Comparison of ENCODE assay signal across 21 mouse cellular contexts in the genomic region with DNA sequence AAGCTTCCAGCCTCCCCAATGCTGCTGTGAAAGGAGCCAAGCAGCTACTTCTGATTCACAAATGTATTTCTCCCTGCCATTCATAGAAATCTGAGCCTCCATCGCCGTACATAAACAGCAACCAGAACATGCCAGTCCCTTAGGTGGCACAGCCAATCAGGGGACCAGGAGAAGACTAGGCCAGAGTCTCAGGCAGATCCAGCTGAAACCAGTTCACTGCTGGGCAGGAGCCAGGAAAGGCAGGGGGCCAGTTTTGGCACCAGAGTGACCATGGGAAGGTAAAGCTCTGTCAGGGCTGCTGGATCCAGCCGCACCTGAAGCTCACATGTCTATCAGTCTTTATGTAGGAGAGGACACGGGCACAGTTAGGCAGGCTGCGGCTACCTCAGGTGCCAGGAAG.
A peak's percentile ranks its signal among the peaks of the same experiment; 100 is the strongest.
DNase-seq lines count a peak whose midpoint lies in the region; TF ChIP-seq lines count a peak whose summit lies in the region.
"Had no signal": no experiment of that assay in that cellular context is flagged by ENCODE, and none has a peak within 500 bp of the region (broad histone marks: within the 10 kb centered on the region; RNA-seq: fewer than 3 reads in every experiment).

No protein-coding gene starts in this region.

- peak; percentile 59 for DNase-seq in kidney, adult 11 months
- no peak for DNase-seq in kidney, adult 9 months
- DNase-seq in kidney, postnatal 36 days: peak; percentile 34 to 50
- DNase-seq in kidney, postnatal 10 days: no peak
- peak; percentile 66 for DNase-seq in adipocyte (ENCODE audit: low spot score)
- DNase-seq in frontal cortex, postnatal 14 days (ENCODE audit: low spot score in 2 of 2): no peak
- DNase-seq: adrenal gland, adult 2 months; adrenal gland, postnatal 36 days; cerebellum, adult 18-20 months; cerebellum, adult 9-10 months; cerebellum, postnatal 14 days; gastrocnemius, adult 2 months; gastrocnemius, postnatal 14 days; heart, adult 11 months had no signal

- peaks cover 20% of the 10 kb centered on the region for H3K36me3 ChIP-seq in E14TG2a.4 (ENCODE audit: insufficient read depth, low read length)

- H3K4me1 ChIP-seq in E14TG2a.4 (replicated peaks; ENCODE audit: low read depth, low read length): peaks cover 85% of the 10 kb centered on the region

- H3K4me3 ChIP-seq in E14TG2a.4 (replicated peaks; ENCODE audit: low read length): 0 out of 2 replicates have a peak overlapping the region, but pooled peaks have one; percentile 76
- H3K4me3 ChIP-seq: forebrain, embryonic 12.5 days; gastrocnemius, adult 2 months; hindbrain, embryonic 12.5 days; hindbrain, embryonic 15.5 days had no signal

- no peak for TF ChIP-seq CTCF in E14TG2a.4 (conservative IDR thresholded peaks at IDR 0.05; ENCODE audit: low read length)

- peaks cover 50% of the 10 kb centered on the region for H3K27me3 ChIP-seq in E14TG2a.4 (ENCODE audit: insufficient read depth, low read length)
- H3K27me3 ChIP-seq: Patski had no signal

- no peaks in the 10 kb centered on the region for H3K9me3 ChIP-seq in E14TG2a.4 (ENCODE audit: low read length)
- H3K9me3 ChIP-seq: embryonic facial prominence, embryonic 12.5 days; embryonic facial prominence, embryonic 15.5 days; forebrain, embryonic 12.5 days; hindbrain, embryonic 12.5 days; hindbrain, embryonic 15.5 days had no signal

Comparison
In these comparisons a context has a peak if more than half of its experiments do, and no peak if none do; other contexts are left out.
1. DNase-seq: peak in kidney, adult 11 months (single experiment), kidney, postnatal 36 days (2 of 2) and adipocyte (single experiment); none in kidney, adult 9 months (single experiment), kidney, postnatal 10 days (single experiment) and frontal cortex, postnatal 14 days (0 of 2).